Mouse (Mus musculus) stomach, postnatal 0 days (tissue): ENCODE measurements around the gene Hist1h1c.

Experiments
- CTCF ChIP-seq: IDR thresholded peaks from 2 replicates; pipeline ENCODE4 v1.5.1; 2016; ENCODE audit warnings: antibody characterized with exemption, low read depth, mild to moderate bottlenecking, moderate library complexity
- EP300 ChIP-seq: optimal IDR thresholded peaks from 2 replicates; pipeline ENCODE3; 2016; ENCODE audit warnings: antibody characterized with exemption

GRCm38 (mm10) chr13:23745381-23746161 is 7.0 kb downstream of the Hist1h1c start, which contains the start of gene Hist1h3c:
- TF ChIP-seq CTCF (no peak), EP300 (no peak)
